Mouse (Mus musculus): ENCODE measurements around the gene Morn4.

DNA sequence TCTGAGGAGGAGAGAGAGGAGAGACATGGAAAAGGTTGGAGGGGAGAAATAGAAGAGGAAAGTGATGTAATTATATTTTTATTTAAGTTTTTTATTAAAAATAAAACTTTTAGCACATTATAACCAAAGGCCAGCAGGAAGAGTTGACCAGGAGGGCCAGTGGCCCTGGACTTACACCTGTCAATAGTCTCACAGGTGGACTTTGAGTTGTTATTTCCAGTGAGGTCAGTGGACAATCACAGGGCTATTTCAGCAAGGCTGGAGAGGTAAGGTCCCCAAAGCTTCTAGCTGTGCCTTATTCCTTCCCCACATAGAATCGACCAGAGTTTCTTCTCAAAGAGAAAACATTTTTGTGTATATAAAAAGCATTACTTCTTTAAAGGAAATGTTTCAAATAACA, 35.9 kb downstream of the Morn4 start:
- no peak for TF ChIP-seq CTCF (IDR thresholded peaks at IDR 0.05; ENCODE audit: control insufficient read depth, insufficient read depth, low read length)
- no peak for TF ChIP-seq POLR2A (IDR thresholded peaks at IDR 0.05; ENCODE audit: borderline replicate concordance, control insufficient read depth, low read depth, low read length)
